Mouse (Mus musculus) fibroblast of lung, adult 2 months (primary cell): ENCODE measurements around the gene Mccc1.

Experiments used
- DNase-seq: peaks from one replicate; pipeline ENCODE4 v3.0.0-alpha.2; 2011; ENCODE audit warnings: low read depth

Mccc1 gene

DNA sequence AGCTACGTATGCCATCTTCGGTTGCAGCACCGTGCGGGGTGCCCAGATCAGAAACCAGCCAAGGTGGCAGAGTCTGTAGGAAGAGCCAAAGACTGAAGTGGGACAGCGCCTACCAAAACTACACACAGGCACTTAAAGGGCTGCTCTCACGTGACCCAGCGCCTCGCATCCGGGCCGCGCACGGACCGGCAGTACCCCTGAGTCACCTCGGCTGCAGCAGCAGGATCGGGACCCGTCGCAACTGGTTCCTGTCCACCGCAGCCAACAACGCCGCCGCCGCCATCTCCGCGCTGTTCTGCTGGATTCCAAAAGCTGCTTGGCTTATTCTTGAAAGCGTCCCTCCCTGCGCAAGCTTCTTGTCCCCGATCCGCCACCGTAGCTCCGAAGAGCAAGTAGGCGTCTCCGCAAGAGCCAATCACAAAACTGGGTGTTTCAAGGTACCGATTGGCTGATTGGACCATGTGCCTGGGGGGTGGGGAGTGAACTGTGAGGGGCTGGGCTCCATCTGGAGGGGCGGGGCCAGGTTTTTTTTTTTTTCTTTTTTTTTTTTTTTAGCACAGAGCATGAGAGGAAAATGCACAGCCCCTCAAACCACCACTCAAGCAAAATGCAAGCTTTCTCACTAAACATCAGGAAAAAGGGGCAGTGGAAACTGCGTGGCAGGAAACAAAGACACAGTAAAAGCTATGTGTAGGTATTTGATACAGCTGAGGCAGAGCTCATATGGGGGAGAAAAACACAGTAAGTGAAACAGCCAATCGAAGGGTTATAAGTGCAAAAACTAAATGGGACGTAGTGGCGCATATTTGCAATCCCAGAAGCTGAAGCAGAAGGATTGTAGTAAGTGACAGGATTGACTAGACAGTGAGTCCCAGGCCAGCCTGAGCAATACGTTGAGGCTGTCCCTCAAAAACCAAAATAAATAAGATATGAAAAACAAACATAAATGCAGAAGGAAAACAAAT is at the start of gene Mccc1:
Gene Mccc1, minus strand, starts transcription at position 404 of the 965 bp plus-strand sequence.
- peak; percentile 92 for DNase-seq

DNA sequence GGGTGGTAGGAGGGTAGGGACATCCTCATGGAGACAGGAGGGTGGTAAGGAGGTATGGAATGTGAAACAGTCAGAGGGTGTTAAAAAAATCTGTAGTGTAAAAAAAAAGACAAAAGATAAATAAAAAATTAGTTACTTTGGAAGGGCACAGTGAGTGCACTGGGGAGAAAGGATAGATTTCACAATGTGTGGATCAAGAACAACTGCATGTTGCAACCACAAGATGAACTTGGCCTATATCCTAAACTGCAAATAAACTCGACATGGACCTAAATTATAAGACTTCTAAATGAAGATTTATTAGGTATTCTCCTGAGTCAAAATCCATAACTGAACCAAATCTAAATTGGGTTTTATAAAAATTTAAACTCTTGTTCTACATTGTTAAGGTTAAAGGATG is 48.6 kb upstream of the Mccc1 start:
- DNase-seq = no peak

- no peak for DNase-seq
These were observed 44.6 kb upstream of the Mccc1 start for GRCm38 (mm10) chr3:36045086-36045485.

GRCm38 (mm10) chr3:36044520-36044919 is 44.0 kb upstream of the Mccc1 start:
- no peak for DNase-seq

DNA sequence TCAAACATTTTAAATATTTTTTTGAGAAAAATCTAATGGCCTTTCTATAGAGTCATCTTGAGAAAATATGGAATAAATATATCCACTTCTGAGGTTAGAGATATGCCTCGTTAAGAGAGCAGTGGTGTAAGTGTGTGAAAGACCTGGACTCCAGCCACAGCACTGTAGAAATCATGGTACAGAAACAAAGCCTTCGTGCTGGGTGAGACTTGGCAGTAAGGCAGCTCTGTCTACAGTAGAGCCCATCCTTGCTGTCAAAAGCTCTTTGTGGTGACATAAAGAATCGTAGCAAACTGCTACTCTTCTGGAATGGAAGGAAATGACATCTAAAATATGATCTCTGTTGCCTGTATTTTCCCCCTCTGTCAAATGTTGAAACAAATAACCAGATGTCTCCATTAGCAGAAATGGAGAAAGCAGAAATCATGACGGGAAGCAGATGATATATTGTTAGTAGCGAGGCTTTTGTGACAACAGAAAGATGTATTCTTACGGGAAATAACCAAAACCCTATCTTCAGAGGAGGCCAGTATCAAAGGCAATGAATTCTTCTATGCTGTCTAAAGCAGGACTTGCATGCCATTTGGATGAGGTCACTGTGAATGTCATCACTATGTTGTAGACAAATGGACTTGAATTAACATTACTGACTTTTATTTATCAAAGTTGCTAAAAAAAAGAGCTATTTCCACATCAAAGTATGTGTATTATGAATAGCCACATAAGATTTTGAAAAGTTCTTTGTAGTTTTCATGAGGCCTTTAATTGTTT is 31.4 kb upstream of the Mccc1 start:
- DNase-seq = peak; percentile 8

DNA sequence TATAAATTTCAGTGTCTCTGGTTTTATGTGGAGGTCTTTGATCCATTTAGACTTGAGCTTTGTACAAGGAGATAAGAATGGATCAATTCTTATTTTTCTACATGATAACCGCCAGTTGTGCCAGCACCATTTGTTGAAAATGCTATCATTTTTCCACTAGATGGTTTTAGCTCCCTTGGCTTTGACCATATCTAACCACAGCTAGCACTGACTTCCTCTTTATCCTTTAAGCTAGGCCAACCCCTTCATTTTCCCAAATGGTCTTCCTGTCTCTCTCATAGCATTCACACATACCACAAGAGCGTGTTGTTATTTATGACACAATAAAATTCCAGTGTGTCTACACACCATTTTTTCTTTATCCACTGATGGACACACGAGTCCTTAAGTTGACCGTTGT is 29.5 kb upstream of the Mccc1 start:
- DNase-seq = no peak

GRCm38 (mm10) chr3:36025732-36026131 is 25.3 kb upstream of the Mccc1 start:
- DNase-seq = no peak

DNA sequence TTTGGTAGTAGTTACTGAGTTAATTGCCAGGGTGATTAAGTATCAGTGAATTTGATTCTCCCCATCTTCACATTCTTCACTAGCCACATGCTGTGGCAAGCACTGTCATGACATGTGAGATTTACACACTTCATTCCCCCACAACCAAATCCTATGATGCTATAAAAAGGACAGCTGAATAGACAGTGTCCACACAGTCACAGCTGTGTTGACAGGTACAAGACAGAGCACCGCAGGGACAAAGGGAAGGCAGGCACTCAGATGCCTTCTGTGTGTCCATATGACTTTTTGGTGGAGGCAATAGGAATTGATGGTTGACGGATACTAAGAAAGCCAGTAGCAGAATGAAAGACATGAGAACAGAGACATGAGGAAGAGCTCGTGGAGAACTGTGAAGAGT is 10.8 kb upstream of the Mccc1 start:
- no peak for DNase-seq

DNA sequence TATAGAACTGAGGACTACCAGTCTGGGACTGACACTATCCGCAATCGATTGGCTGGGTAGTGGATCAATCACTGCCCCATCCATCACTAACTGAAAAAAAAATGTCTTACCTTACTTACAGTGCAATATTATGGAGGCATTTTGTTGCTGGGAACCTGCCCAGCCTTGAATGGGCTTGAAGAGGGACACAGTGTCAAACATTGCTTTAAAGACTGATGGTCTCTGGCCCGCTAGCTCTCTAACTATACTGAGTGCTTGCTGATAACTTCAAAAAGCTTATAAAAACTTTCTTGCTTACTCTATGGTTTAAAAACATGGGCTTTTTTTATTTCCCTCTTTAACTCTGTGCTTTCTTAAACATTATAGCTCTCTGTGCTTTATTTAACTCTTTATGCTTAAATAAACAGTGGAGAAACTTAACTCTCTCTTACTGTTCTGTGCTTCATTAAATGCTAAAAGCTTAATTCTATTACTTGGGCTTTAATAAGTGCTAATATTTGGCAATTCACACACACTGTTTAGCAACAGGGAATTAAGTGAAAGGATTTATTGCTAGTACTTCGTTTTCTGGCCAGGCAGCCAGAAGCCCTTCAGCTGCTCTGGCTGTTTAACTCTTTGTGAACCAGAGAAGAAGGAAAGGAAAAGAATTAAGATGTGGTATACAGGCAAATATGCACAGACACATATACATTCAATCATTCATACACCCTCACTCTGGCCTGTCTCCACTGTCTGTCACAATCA is 8.1 kb upstream of the Mccc1 start:
- no peak for DNase-seq

DNA sequence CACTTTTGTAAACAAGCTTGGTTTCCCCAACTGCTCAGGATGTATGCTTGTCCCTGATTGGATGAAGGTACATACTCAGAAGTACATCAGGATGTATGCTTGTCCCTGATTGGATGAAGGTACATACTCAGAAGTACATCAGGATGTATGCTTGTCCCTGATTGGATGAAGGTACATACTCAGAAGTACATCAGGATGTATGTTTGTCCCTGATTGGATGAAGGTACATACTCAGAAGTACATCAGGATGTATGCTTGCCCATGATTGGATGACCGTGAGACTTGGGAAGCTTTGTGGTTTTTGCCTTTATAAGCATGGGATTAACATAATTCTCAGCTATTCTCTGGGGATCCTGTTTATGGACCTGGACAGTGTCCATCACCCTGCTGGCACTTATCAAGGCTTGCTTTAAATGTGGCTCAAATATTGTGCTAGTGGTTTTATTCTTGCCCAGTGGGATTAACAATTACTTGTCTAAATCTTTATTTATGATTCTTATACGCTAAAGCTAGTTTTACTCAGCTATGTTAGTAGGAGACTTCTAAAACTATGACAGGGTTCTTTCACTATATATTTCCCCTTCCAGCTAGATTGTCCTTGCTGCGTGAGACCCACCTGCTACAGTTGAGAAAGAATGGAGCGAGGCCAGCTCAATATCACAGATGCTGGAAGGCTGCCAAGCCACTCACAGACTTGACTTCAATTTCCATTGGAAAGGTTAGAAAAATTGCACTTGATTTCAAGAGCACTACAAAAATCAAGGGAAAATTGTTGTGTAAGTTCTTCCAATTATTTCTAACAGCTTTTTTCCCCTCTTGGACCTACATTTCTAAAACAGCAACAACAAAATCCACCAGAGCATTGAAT is 3.8 kb upstream of the Mccc1 start:
- no peak for DNase-seq

DNA sequence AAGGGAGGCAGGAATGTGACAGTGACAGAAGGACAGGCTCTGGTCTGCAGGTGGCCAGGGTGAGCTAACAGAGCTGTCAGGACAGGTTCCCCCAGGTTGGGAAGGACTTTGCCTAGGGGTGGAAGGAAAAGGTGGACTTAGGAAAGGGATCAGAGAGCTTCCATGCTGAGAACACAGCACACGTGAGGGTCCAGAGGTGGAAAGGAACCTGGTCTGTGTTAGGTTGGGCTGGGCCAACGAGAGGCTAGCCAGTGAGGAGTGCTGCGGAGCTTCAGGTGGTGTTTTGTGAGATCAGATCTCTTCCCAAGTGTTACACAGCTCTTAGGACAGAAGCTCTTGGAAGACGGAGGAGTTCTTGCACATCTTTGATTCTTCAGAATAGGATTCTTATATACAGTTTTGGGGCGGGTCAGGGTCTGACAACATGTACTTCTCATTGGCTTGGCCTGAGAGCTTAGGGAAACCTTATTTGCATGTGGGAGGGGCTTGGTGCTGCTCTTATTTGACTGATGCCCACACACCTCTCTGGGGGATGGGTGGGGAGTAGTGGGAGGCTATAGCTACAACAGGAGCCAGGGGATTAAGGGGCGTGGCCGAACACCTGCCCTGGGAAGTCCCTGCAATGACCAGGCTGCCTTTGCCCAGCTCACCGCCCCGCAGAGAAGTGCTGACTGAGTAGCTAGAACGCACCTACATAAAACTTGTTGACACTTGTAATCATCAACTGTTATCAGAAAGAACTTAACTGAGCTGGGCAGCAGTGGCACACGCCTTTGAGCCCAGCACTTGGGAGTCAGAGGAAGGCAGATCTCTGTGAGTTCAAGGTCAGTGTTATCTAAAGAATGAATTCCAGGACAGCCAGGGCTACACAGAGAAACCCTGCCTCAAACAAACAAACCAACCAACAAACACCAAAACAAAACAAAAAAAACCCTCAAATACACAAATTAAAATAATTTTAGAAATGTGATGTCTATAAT is 5.6 kb downstream of the Mccc1 start:
- no peak for DNase-seq

DNA sequence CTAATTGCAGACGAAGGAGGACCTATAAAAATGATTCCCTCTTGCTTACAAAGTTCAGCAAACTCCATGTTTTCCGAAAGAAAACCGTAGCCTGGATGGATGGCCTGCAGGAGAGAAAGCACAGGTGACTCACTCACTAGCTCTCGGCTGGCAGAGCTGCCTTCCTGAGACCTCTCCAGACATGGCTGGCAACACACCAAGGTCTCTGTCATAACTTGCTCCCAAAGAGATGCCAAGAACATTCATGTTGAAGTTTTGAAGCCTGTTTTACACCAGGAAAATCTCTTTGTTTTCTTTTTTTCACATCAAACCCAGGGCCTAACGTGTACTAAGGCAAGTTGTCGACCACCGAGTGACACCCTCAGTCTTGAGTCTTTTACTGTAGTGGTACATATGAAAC is 9.8 kb downstream of the Mccc1 start:
- no peak for DNase-seq

- DNase-seq = no peak
These were observed 12.4 kb downstream of the Mccc1 start for GRCm38 (mm10) chr3:35988031-35988430.

DNA sequence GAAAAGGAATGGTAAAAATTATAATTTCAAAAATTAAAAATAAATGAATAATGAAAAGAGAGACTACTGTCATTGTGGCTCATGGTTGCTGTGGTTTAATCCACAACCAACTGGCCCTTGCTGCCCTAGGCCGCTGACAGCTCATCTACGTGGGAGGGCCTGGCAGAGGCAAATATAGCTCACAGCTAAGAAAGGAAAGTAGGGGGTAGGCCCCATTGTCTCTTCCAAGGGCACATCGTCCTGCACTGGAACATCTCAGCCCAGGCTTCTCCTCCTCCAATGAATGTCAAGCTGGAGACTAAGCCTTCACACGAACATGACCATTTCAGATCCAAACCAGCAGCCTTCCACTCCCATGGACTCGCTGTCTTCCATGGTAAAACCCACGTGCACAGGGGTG is 14.2 kb downstream of the Mccc1 start:
- no peak for DNase-seq

DNA sequence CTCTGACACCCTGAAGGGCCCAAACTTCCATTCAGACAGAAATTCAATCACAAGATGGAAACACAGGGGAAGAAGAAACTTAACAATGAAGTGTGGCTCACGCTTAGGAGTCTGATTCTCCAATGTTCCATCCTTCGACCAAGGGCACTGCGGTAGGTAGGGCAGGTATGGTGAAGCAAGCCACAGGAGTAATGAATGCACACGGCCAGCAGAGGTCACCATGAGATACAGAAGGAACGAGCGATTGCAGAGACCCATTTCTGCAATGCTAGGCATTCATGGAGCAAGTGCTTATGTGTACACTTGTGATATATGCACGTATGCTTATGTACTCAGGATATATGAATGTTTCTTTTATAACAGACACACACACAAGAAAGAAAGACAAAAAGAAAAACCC is 26.9 kb downstream of the Mccc1 start:
- DNase-seq = peak; percentile 4

DNA sequence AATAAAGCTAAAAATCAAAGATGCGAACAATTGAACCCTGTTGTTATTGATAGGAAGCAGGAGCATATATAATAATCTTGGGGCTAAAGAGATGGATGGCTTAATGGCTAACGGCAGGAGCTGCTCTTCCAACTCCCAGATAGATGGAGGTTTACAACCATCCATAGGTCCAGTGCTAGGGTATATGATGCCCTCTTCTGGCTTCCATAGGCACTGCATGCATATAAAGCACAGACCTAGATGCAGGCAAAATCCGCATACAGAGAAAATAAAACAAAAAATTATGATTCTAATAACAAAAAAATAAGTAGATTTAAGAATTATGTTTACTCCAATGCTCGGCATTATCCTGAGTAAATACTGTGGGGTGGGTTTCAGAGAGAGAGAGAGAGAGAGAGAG is 27.5 kb downstream of the Mccc1 start:
- DNase-seq = no peak

DNA sequence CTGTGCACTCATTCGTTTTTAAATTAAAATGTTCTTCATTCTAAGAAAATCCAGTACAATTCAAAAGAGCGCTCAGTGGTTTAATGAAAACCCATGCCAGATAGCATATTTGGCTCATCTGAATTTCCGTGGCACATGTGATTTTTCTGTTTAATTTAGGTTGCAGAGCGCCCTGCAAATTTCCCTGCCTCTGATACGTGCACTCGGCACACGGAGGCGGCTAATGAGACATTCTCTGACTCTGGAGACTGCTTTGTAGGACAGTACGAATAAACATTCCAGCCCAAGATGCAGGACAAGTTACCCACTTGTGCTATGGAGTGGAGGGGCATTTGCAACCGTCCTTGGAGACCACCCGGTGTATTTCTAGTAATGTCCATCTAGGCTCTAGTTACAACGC is 29.3 kb downstream of the Mccc1 start:
- DNase-seq = no peak

DNA sequence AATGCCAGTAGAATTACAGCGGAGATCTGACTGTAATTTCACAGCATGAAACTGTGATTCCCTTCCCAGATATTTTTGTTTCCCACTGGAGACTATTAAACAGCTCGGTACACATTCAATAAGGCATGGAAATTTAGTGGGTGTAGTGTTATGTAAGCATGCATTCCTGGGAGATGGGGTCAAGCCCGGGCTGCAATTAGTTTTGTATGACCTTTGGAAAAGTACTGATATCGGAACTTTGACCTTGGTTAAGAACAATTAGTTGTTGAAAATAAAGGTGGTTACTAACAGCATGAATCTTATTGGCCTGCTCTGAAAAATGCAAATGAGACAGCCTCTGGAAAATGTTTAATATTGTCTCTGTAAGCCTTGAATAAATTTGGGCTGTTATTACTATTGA is 30.0 kb downstream of the Mccc1 start:
- no peak for DNase-seq

DNA sequence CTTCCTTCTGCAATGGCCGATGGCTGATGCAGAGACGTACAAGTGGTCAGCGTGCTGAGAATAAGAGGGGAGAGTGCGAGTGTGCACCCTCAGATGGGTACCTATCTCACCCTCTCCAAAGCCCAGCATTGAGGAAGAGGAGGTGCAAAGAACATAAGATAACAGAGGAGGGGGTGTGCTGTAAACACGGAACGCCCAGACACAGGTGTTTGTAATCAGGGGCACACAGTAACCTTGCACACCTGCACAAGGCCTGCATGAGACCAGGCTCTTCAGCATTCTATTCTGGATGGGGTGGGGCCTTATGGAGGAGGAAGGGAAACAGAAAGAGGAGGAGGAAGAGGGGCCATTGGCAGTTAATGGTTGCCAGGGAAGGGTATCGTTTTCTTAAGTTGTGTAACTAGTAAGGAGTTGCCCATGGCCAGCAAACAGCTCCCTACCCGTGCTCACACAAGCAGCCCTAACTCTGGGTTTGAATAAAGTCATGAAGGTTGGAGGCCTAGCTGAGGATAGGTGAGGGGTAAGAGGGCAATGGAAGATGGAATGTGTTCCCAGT is 33.0 kb downstream of the Mccc1 start:
- no peak for DNase-seq

DNA sequence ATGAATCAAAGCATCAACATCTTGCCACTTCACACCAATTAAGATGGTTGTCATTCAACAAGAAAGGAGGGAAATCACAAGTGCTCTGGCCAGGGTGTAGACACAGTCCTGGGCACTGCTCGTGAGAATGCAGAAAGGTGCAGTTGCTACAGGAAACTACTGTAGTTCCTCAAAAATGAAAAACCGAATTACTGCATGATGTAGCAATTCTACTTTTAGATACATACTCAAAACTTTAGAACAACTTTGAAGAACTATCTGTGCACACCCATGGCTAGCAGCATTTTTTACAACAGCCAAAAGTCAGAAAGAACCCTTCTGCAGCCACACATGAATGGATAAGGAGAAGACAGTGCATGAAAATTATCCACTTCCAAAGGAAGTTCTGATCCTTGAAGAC is 34.0 kb downstream of the Mccc1 start:
- DNase-seq = no peak
